Mouse (Mus musculus): ENCODE measurements around the gene Fcho2. TPM values are rescaled to one million over a fixed set of nuclear protein-coding genes. Genes with fewer than 3 reads are reported as not detected.

The Fcho2 gene
- total and polyA plus RNA-seq, 3 experiments: 2.2 to 5.8 TPM; not detected in 1

DNA sequence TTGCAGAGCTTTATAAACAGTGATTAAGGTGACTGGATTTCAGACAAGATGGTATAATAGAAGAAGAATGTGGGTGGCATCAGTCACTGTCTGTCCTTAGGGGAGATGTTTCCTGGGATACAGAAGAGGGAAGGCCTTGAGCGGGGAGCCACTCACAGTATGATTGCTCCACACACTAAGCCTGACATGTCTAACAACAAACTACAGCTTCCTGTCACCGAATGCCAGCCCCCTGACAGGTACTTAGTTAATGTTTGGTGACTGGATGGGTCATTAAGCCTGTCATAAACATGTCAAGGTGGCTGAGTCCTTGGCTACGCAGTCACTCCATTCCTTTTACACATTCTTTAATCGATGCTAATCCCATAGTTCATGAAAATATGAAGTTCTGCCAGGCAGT, 3.0 kb upstream of the Fcho2 start:
- no peak for DNase-seq (ENCODE audit: low read depth, low spot score)
- TF ChIP-seq ZNF384 (IDR thresholded peaks at IDR 0.05; ENCODE audit: low read depth, low read length) (no peak), E2F4 (IDR thresholded peaks at IDR 0.05; ENCODE audit: borderline replicate concordance, low read depth, low read length) (no peak), CHD1 (IDR thresholded peaks at IDR 0.05; ENCODE audit: low read depth, low read length) (no peak), ETS1 (IDR thresholded peaks at IDR 0.05; ENCODE audit: low read depth, low read length) (no peak), USF1 (IDR thresholded peaks at IDR 0.05; ENCODE audit: low read depth, low read length) (no peak), RCOR1 (IDR thresholded peaks at IDR 0.05; ENCODE audit: low read depth, low read length) (no peak), EP300 (IDR thresholded peaks at IDR 0.05; ENCODE audit: low read depth in 1 of 2, low read length in 2 of 2) (no peak), CTCF (IDR thresholded peaks at IDR 0.05 in 2 of 3, conservative IDR thresholded peaks at IDR 0.05 in 1 of 3; ENCODE audit: control insufficient read depth in 1 of 3, insufficient read depth in 1 of 3, low read depth in 2 of 3, low read length in 3 of 3, poor library complexity in 1 of 3, severe bottlenecking in 1 of 3) (no peak), POLR2AphosphoS2 (IDR thresholded peaks at IDR 0.05; ENCODE audit: low read length) (no peak), POLR2A (IDR thresholded peaks at IDR 0.05; ENCODE audit: control insufficient read depth in 1 of 2, insufficient read depth in 1 of 2, low read depth in 1 of 2, low read length in 2 of 2, poor library complexity in 1 of 2) (no peak), TCF12 (IDR thresholded peaks at IDR 0.05; ENCODE audit: low read depth, low read length) (no peak), NRF1 (IDR thresholded peaks at IDR 0.05; ENCODE audit: insufficient read depth, low read depth, low read length, poor library complexity, severe bottlenecking) (no peak), NELFE (IDR thresholded peaks at IDR 0.05; ENCODE audit: low read depth, low read length) (no peak)
- Histone ChIP-seq H3K9ac (ENCODE audit: control insufficient read depth, low read depth, low read length, poor library complexity, severe bottlenecking) (no peak overlapping the region), H3K27ac (ENCODE audit: control insufficient read depth, low read depth, low read length) (no peak overlapping the region), H3K27me3 (ENCODE audit: control insufficient read depth in 1 of 2, insufficient read depth in 2 of 2, low read length in 2 of 2) (no peaks in the 10 kb centered on the region), H3K4me1 (ENCODE audit: control insufficient read depth in 1 of 2, insufficient read depth in 2 of 2, low read length in 2 of 2) (peaks cover 3 to 4% of the 10 kb centered on the region in 2 experiments; a peak in 2 of 4 replicates), H3K9me3 (replicated peaks; ENCODE audit: insufficient read depth, low read length) (no peaks in the 10 kb centered on the region), H3K79me2 (ENCODE audit: control insufficient read depth, insufficient read depth, low read length, poor library complexity) (peaks cover 12% of the 10 kb centered on the region), H3K4me3 (ENCODE audit: control insufficient read depth in 1 of 2, insufficient read depth in 1 of 2, low read depth in 2 of 2, low read length in 2 of 2) (no peak overlapping the region), H3K36me3 (ENCODE audit: control insufficient read depth in 1 of 2, insufficient read depth in 2 of 2, low read length in 2 of 2) (peaks cover 0 to 6% of the 10 kb centered on the region in 2 experiments; a peak in 2 of 4 replicates)

DNA sequence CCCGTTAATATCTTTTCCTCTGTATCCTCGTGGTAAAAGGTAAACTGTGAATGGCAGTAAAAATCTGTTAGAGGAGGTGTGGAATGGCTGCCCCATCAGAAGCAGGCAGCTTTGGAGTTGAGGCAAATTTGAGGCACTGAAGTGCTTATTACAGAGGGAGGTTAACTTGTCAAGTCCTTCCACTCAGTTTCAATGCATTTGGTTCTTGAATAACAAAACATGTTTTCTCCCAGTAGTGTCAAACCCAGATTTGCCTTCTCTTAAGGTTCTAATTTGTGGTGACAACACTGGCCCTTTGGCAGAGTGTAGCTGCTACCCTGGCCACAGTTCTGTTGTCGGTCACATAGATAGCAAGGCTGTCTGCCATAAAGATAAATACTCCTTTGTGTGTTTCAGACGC, 2.5 kb upstream of the Fcho2 start:
- no peak for TF ChIP-seq CHD1 (IDR thresholded peaks at IDR 0.05; ENCODE audit: low read depth, low read length)
- no peak for TF ChIP-seq ELF1 (IDR thresholded peaks at IDR 0.05; ENCODE audit: low read depth, low read length)
- no peak for TF ChIP-seq ZC3H11A (IDR thresholded peaks at IDR 0.05; ENCODE audit: low read depth, low read length)
- TF ChIP-seq MAFK (IDR thresholded peaks at IDR 0.05; ENCODE audit: borderline replicate concordance, low read depth, low read length): no peak
- no peak for TF ChIP-seq KAT2A (conservative IDR thresholded peaks at IDR 0.05; ENCODE audit: low read depth, low read length)
- no peak for TF ChIP-seq USF1 (IDR thresholded peaks at IDR 0.05; ENCODE audit: low read depth, low read length)
- no peak for TF ChIP-seq ZMIZ1 (IDR thresholded peaks at IDR 0.05; ENCODE audit: low read depth, low read length)
- no peak for TF ChIP-seq MXI1 (IDR thresholded peaks at IDR 0.05; ENCODE audit: low read depth, low read length)
- Histone ChIP-seq H3K27ac (ENCODE audit: control insufficient read depth, low read depth, low read length) (no peak overlapping the region), H3K36me3 (ENCODE audit: control insufficient read depth in 1 of 2, insufficient read depth in 2 of 2, low read length in 2 of 2) (peaks cover 0 to 9% of the 10 kb centered on the region in 2 experiments; a peak in 2 of 4 replicates), H3K27me3 (ENCODE audit: control insufficient read depth in 1 of 2, insufficient read depth in 2 of 2, low read length in 2 of 2) (no peaks in the 10 kb centered on the region), H3K9me3 (replicated peaks; ENCODE audit: insufficient read depth, low read length) (no peaks in the 10 kb centered on the region), H3K4me1 (ENCODE audit: control insufficient read depth in 1 of 2, insufficient read depth in 2 of 2, low read length in 2 of 2) (peaks cover 3 to 4% of the 10 kb centered on the region in 2 experiments; a peak in 3 of 4 replicates), H3K4me3 (ENCODE audit: control insufficient read depth in 1 of 2, insufficient read depth in 1 of 2, low read depth in 2 of 2, low read length in 2 of 2) (peak overlapping the region in 1 of 2 experiments; percentile 88; a peak in 2 of 4 replicates), H3K9ac (ENCODE audit: control insufficient read depth, low read depth, low read length, poor library complexity, severe bottlenecking) (no peak overlapping the region), H3K79me2 (ENCODE audit: control insufficient read depth, insufficient read depth, low read length, poor library complexity) (peaks cover 15% of the 10 kb centered on the region)
- no peak for DNase-seq (ENCODE audit: low read depth, low spot score)
